Mouse (Mus musculus) kidney, embryonic 15.5 days (tissue): ENCODE results near the gene Gm8267. TPM values are rescaled to one million over a fixed set of nuclear protein-coding genes. Genes with fewer than 3 reads are reported as not detected.
"Not testable (repeated sequence)": the region's sequence is repeated elsewhere in the genome, so short reads cannot be mapped to it uniquely, and the experiment has no call there.

Experiments
- ATAC-seq: fragments of 200-750 bp; cut with Nextera tagmentation; replicated peaks from 2 replicates; pipeline ENCODE4 v1.8.0; 2017; ENCODE audit warnings: moderate TSS enrichment; ENCODE audit not compliant: low FRiP score
- H3K27ac ChIP-seq: fragments of 300-500 bp; sonication (generic); 2 replicates; pipeline ENCODE4 v1.5.1; 2015; ENCODE audit warnings: mild to moderate bottlenecking, inconsistent platforms
- H3K27me3 ChIP-seq: fragments of 300-500 bp; sonication (generic); 2 replicates; pipeline ENCODE4 v1.6.1; 2015; ENCODE audit warnings: inconsistent platforms
- H3K36me3 ChIP-seq: fragments of 300-500 bp; sonication (generic); 2 replicates; pipeline ENCODE4 v1.6.1; 2015; ENCODE audit warnings: inconsistent platforms
- H3K4me1 ChIP-seq: fragments of 300-500 bp; sonication (generic); 2 replicates; pipeline ENCODE4 v1.6.1; 2015; ENCODE audit warnings: inconsistent platforms
- H3K4me2 ChIP-seq: fragments of 300-500 bp; sonication (generic); 2 replicates; pipeline ENCODE4 v1.6.1; 2015; ENCODE audit warnings: moderate library complexity, mild to moderate bottlenecking, inconsistent platforms
- H3K4me3 ChIP-seq: fragments of 300-500 bp; sonication (generic); replicated peaks from 2 replicates; pipeline ENCODE4 v1.5.1; 2015; ENCODE audit warnings: mild to moderate bottlenecking, inconsistent platforms
- H3K9ac ChIP-seq: fragments of 300-500 bp; sonication (generic); 2 replicates; pipeline ENCODE4 v1.6.1; 2015; ENCODE audit warnings: mild to moderate bottlenecking, inconsistent platforms
- H3K9me3 ChIP-seq: fragments of 300-500 bp; sonication (generic); replicated peaks from 2 replicates; pipeline ENCODE4 v1.6.1; 2016; ENCODE audit warnings: inconsistent platforms
- WGBS: fragments of 180-500 bp; shearing (Covaris S2); methylation state at CpG from one replicate; pipeline ENCODE4 v1.1.7; 2015; ENCODE audit warnings: mixed read lengths; 5-methylcytosine and 5-hydroxymethylcytosine counted together
- polyA plus RNA-seq: library from polyadenylated mRNA; unstranded; fragments of >200 nt; fragmentation: Nextera tagmentation; extraction: Ambion mirVana; gene quantifications from 2 replicates; pipeline ENCODE4 v1.2.1, GENCODE M21; 2015

Gm8267 gene
- polyA plus RNA-seq = not detected in 2 replicates

DNA sequence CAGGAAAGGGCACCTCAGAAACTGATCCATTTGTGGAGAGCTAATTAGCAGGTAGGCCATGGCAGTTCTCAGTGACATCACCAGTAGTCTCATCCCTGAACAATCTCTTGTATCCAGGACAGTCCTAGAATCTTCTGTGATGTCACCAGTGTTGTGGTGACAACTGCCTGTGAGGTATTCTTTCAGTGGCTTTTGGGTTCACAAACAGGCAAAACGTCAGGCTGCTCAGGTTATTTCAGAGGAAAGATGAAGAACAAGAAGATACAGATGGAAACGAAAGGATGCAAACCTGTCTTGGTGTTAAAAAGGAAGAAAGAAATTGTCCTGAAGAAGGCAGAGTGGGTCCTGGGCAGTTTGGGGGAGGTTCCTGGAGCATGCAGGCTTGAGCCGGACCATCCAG is at the start of gene Gm8267:
Gene Gm8267, minus strand, starts transcription at position 101 of the 400 bp plus-strand sequence.
- Histone ChIP-seq H3K9ac (no peak within 1 kb of the TSS), H3K9me3 (no peaks in the 10 kb centered on the region), H3K4me1 (no peaks in the 10 kb centered on the region), H3K36me3 (no peaks in the 10 kb centered on the region), H3K27me3 (no peaks in the 10 kb centered on the region), H3K27ac (no peak within 1 kb of the TSS), H3K4me3 (no peak within 1 kb of the TSS), H3K4me2 (no peak within 1 kb of the TSS)
- 84% methylated on average over 3 of the region's 3 CpGs for WGBS
- no peak for ATAC-seq

DNA sequence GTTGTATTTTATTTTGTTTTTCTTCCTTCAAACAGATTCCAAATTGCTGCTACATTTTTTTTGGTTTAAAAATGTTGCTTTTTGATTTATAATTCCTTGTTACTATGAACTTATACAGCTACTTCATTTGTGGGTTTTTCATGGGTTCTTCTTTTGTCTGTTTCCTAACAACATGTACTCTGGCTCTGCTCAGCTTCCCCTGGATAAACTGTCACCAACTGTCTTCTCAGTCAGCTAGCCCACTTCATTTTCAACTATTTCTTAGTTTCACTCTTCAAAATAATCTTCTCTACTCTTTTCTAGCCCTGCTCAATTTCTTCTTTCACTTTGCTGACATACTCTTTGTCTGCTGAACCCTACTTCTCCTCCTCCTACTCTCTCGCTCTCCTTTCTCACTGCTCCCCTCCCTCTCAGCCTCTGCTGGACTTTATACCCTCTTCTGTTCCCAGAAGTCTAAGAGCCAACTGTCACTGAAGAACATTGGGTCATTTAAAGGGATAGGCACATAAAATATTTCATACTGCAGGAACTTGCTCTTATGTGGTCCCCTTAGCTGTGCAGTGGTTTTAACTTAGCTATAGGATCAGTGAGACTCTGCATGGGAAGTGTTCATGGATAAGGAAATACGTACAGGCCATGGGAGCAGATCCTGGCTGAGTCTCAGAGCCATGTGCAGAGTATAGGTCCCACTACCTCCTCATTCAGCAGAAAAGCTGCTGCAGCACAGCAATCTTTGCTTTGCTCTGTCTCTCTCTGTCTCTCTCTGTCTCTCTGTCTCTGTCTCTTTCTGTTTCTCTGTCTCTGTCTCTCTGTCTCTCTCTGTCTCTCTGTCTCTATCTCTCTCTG is 39.6 kb upstream of the Gm8267 start:
- not testable (repeated sequence) for ATAC-seq, H3K4me1 ChIP-seq, H3K4me2 ChIP-seq, H3K27me3 ChIP-seq, H3K9ac ChIP-seq, H3K4me3 ChIP-seq, H3K9me3 ChIP-seq, H3K27ac ChIP-seq, H3K36me3 ChIP-seq
- 68% methylated on average over 2 of the region's 2 CpGs for WGBS

DNA sequence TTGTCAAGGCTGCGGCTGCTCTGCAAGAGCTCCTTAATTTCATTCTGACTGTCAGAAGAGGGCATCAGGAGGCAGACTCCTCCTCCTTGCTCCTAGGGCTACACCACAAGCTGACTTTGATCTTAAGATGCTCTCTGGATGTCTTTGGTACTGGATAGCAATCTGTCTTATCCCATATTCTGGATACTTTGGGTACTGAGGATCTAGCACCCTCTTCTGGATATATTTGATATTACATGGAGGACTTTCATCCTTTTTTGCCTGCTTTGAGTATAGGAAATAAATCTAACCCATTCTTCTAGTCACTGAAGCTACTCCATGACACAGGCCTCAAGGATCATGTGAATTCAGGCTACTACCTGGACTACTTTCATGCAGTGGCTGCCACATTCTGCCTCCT is 7.4 kb downstream of the Gm8267 start:
- not testable (repeated sequence) for H3K9me3 ChIP-seq, H3K4me1 ChIP-seq

DNA sequence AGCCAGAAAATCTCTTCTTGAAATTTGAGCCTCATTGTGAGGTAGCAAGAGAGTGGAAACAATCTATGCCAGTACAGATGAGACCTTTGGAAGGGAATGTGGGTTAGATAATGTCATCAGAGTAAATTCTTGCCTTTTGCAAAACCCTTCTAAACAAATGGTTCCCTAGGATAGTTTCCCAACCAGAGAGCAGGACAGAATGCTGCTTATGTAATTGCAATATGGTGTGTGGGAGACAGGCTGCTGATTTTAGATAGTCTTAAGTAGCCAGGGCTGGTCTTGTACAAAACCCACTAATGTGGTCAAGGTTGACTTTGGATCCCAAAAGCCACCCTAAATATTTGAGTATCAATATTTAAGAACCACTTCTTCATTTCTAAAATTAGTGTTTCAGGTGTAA is 19.4 kb downstream of the Gm8267 start:
- H3K27me3 ChIP-seq, H3K9ac ChIP-seq, H3K4me2 ChIP-seq, H3K4me1 ChIP-seq, H3K9me3 ChIP-seq, H3K4me3 ChIP-seq, H3K27ac ChIP-seq, H3K36me3 ChIP-seq, ATAC-seq: not testable (repeated sequence)

More for the DNA sequence above, 7.4 kb downstream of the Gm8267 start:
- H3K36me3 ChIP-seq, H3K9ac ChIP-seq, ATAC-seq, H3K4me2 ChIP-seq, H3K4me3 ChIP-seq, H3K27ac ChIP-seq, H3K27me3 ChIP-seq: not testable (repeated sequence)
- 72% methylated on average over 1 of the region's 1 CpGs for WGBS

DNA sequence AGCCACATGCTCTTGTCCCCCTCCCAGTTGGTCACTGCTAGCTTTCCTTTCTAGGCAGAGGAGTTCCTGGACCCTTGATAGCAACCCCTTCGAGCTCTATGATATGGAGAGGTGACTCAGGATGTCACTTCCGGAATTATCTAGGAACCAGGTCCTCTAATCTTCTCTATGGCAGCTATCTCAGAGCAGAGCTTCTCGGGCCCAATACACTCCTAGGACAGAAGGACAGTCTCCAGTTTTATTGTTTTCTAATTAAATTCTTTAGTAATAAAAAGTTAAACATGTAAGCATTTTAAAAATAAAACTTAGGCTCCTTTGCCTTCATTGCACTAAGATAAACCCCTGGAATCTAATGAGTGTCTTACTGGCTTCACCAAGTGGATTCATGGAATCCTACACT is 43.8 kb downstream of the Gm8267 start, which contains the start of gene Gm8257:
Gene Gm8257, minus strand, starts transcription at position 101 of the 400 bp plus-strand sequence.
- not testable (repeated sequence) for H3K4me1 ChIP-seq, H3K4me2 ChIP-seq, H3K36me3 ChIP-seq, H3K27ac ChIP-seq, H3K9me3 ChIP-seq, ATAC-seq, H3K4me3 ChIP-seq, H3K27me3 ChIP-seq, H3K9ac ChIP-seq
- WGBS = 85% methylated on average over 3 of the region's 3 CpGs

Other genes starting within 250 kb of the Gm8267 start
- gene Gm17093, start 232.1 kb downstream of the Gm8267 start, polyA plus RNA-seq = not detected in 2 replicates
- not detected in 2 replicates for gene Gm8247, start 167.2 kb downstream of the Gm8267 start, polyA plus RNA-seq
- not detected in 2 replicates for gene Gm5624, start 122.4 kb downstream of the Gm8267 start, polyA plus RNA-seq
- not detected in 2 replicates for gene Gm8257, start 43.9 kb downstream of the Gm8267 start, polyA plus RNA-seq
- not detected in 2 replicates for gene Ptgdr, start 109.0 kb upstream of the Gm8267 start, polyA plus RNA-seq
- 0.52 and 0.64 TPM in 2 replicates for gene Ptger2, start 237.9 kb upstream of the Gm8267 start, polyA plus RNA-seq